Mouse (Mus musculus): Measurements from ENCODE around the gene Elmo1. TPM values are rescaled to one million over a fixed set of nuclear protein-coding genes. Genes with fewer than 3 reads are reported as not detected.

Gene Elmo1
- polyA plus RNA-seq, 1 experiment = 16.1 TPM

DNA sequence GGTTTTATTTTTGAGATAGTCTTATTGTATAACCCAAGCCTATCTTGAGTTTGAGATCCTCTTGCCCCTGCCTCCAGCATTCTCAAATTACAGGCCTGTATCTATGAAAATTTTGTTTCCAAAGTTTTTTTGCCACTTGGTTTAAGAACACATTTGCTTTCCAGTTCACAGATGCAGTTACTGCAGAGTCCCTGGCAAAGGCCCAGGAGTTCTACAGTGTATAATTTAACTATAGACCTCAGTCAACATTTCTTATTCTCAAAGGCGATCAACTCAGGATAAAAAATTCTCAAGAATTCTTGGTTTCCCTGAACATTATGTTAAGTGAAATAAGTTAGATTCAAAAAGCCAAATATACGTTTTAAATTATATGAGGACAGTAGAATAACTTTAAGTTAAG, 115.3 kb downstream of the Elmo1 start:
- H3K9me3 ChIP-seq (replicated peaks; ENCODE audit: control insufficient read depth, insufficient read depth, low read length, poor library complexity, severe bottlenecking) = no peaks in the 10 kb centered on the region
- H3K36me3 ChIP-seq (ENCODE audit: control insufficient read depth, insufficient read depth, low read length, poor library complexity, severe bottlenecking) = no peaks in the 10 kb centered on the region
- TF ChIP-seq EP300 (IDR thresholded peaks at IDR 0.05; ENCODE audit: insufficient read depth, low read depth, low read length) (no peak), POLR2A (IDR thresholded peaks at IDR 0.05; ENCODE audit: insufficient read depth, low read length) (no peak), CTCF (IDR thresholded peaks at IDR 0.05; ENCODE audit: low read depth, low read length) (no peak)
- no peak overlapping the region for H3K4me3 ChIP-seq (ENCODE audit: low read depth, low read length)
- H3K4me1 ChIP-seq (ENCODE audit: control insufficient read depth, insufficient read depth, low read length) = no peaks in the 10 kb centered on the region
- H3K27me3 ChIP-seq (ENCODE audit: control insufficient read depth, insufficient read depth, low read length, poor library complexity, severe bottlenecking) = no peaks in the 10 kb centered on the region
- H3K27ac ChIP-seq (ENCODE audit: insufficient read depth, low read length) = no peak overlapping the region
- H3K9ac ChIP-seq (ENCODE audit: low read depth, poor library complexity, severe bottlenecking) = no peak overlapping the region

DNA sequence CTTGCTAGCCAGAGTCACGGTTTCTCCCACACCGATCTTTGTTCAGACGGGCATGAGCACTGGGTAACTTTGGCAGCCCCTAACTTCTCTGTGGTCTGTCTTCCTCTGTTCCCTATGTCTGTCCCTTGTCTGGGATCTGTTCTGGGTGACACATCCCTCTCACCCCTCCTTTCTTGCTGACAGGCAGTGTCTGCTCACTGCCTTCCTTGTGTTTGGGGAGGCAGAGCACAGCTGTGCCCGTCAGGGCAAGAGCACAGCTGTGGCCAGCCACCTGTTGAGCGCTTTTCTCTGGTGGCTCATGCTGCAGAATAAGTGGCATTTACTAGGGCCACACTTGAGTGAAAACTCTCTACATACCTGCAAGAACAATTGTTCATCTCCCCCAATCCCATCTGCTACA, 116.7 kb downstream of the Elmo1 start:
- H3K9me3 ChIP-seq (replicated peaks; ENCODE audit: control insufficient read depth, insufficient read depth, low read length, poor library complexity, severe bottlenecking) = no peaks in the 10 kb centered on the region
- H3K36me3 ChIP-seq (ENCODE audit: control insufficient read depth, insufficient read depth, low read length, poor library complexity, severe bottlenecking) = no peaks in the 10 kb centered on the region
- H3K27me3 ChIP-seq (ENCODE audit: control insufficient read depth, insufficient read depth, low read length, poor library complexity, severe bottlenecking) = no peaks in the 10 kb centered on the region
- no peak overlapping the region for H3K27ac ChIP-seq (ENCODE audit: insufficient read depth, low read length)
- no peak for TF ChIP-seq CTCF (IDR thresholded peaks at IDR 0.05; ENCODE audit: low read depth, low read length)
- TF ChIP-seq EP300 (IDR thresholded peaks at IDR 0.05; ENCODE audit: insufficient read depth, low read depth, low read length) = no peak
- TF ChIP-seq POLR2A (IDR thresholded peaks at IDR 0.05; ENCODE audit: insufficient read depth, low read length) = no peak
- H3K4me3 ChIP-seq (ENCODE audit: low read depth, low read length) = no peak overlapping the region
- H3K9ac ChIP-seq (ENCODE audit: low read depth, poor library complexity, severe bottlenecking) = no peak overlapping the region
- no peaks in the 10 kb centered on the region for H3K4me1 ChIP-seq (ENCODE audit: control insufficient read depth, insufficient read depth, low read length)

GRCm38 (mm10) chr13:20207950-20208642, 117.7 kb downstream of the Elmo1 start:
- no peaks in the 10 kb centered on the region for H3K9me3 ChIP-seq (replicated peaks; ENCODE audit: control insufficient read depth, insufficient read depth, low read length, poor library complexity, severe bottlenecking)

DNA sequence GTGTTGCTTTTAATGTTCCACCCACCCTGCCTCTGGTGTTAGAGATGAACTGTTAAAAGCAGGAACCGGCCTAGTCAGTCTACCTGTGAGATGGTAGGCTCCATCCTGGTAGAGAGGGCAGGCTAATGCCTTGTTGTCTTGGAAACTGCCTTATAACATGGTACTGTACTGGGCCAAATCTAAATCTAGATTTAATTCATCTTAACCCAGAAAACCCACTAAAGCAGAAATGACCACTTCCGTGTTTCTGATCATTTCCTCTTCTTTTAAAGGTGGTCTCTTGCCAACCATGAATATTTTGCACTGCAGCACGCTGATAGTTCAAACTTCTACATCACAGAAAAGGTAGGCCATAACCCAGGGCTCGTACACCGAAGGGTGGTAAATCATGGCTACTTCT, 118.5 kb downstream of the Elmo1 start:
- Histone ChIP-seq H3K4me3 (ENCODE audit: low read depth, low read length) (no peak overlapping the region), H3K36me3 (ENCODE audit: control insufficient read depth, insufficient read depth, low read length, poor library complexity, severe bottlenecking) (no peaks in the 10 kb centered on the region), H3K27me3 (ENCODE audit: control insufficient read depth, insufficient read depth, low read length, poor library complexity, severe bottlenecking) (no peaks in the 10 kb centered on the region), H3K9me3 (replicated peaks; ENCODE audit: control insufficient read depth, insufficient read depth, low read length, poor library complexity, severe bottlenecking) (no peaks in the 10 kb centered on the region), H3K9ac (ENCODE audit: low read depth, poor library complexity, severe bottlenecking) (no peak overlapping the region), H3K4me1 (ENCODE audit: control insufficient read depth, insufficient read depth, low read length) (no peaks in the 10 kb centered on the region), H3K27ac (ENCODE audit: insufficient read depth, low read length) (no peak overlapping the region)
- TF ChIP-seq POLR2A (IDR thresholded peaks at IDR 0.05; ENCODE audit: insufficient read depth, low read length) (no peak), CTCF (IDR thresholded peaks at IDR 0.05; ENCODE audit: low read depth, low read length) (no peak), EP300 (IDR thresholded peaks at IDR 0.05; ENCODE audit: insufficient read depth, low read depth, low read length) (no peak)

More at GRCm38 (mm10) chr13:20207950-20208642, 117.7 kb downstream of the Elmo1 start:
- Histone ChIP-seq H3K4me1 (ENCODE audit: control insufficient read depth, insufficient read depth, low read length) (no peaks in the 10 kb centered on the region), H3K4me3 (ENCODE audit: low read depth, low read length) (no peak overlapping the region), H3K27me3 (ENCODE audit: control insufficient read depth, insufficient read depth, low read length, poor library complexity, severe bottlenecking) (no peaks in the 10 kb centered on the region), H3K36me3 (ENCODE audit: control insufficient read depth, insufficient read depth, low read length, poor library complexity, severe bottlenecking) (no peaks in the 10 kb centered on the region), H3K9ac (ENCODE audit: low read depth, poor library complexity, severe bottlenecking) (no peak overlapping the region), H3K27ac (ENCODE audit: insufficient read depth, low read length) (no peak overlapping the region)
- TF ChIP-seq POLR2A (IDR thresholded peaks at IDR 0.05; ENCODE audit: insufficient read depth, low read length) = no peak
- TF ChIP-seq EP300 (IDR thresholded peaks at IDR 0.05; ENCODE audit: insufficient read depth, low read depth, low read length) = no peak
- TF ChIP-seq CTCF (IDR thresholded peaks at IDR 0.05; ENCODE audit: low read depth, low read length) = no peak

GRCm38 (mm10) chr13:20211780-20212179, 121.4 kb downstream of the Elmo1 start:
- Histone ChIP-seq H3K9me3 (replicated peaks; ENCODE audit: control insufficient read depth, insufficient read depth, low read length, poor library complexity, severe bottlenecking) (no peaks in the 10 kb centered on the region), H3K9ac (ENCODE audit: low read depth, poor library complexity, severe bottlenecking) (no peak overlapping the region), H3K4me1 (ENCODE audit: control insufficient read depth, insufficient read depth, low read length) (no peaks in the 10 kb centered on the region), H3K27ac (ENCODE audit: insufficient read depth, low read length) (no peak overlapping the region), H3K27me3 (ENCODE audit: control insufficient read depth, insufficient read depth, low read length, poor library complexity, severe bottlenecking) (no peaks in the 10 kb centered on the region), H3K36me3 (ENCODE audit: control insufficient read depth, insufficient read depth, low read length, poor library complexity, severe bottlenecking) (no peaks in the 10 kb centered on the region), H3K4me3 (ENCODE audit: low read depth, low read length) (no peak overlapping the region)
- TF ChIP-seq CTCF (IDR thresholded peaks at IDR 0.05; ENCODE audit: low read depth, low read length) = no peak
- TF ChIP-seq POLR2A (IDR thresholded peaks at IDR 0.05; ENCODE audit: insufficient read depth, low read length) = no peak
- TF ChIP-seq EP300 (IDR thresholded peaks at IDR 0.05; ENCODE audit: insufficient read depth, low read depth, low read length) = no peak

- Histone ChIP-seq H3K9ac (ENCODE audit: low read depth, poor library complexity, severe bottlenecking) (no peak overlapping the region), H3K9me3 (replicated peaks; ENCODE audit: control insufficient read depth, insufficient read depth, low read length, poor library complexity, severe bottlenecking) (no peaks in the 10 kb centered on the region), H3K27ac (ENCODE audit: insufficient read depth, low read length) (no peak overlapping the region), H3K4me1 (ENCODE audit: control insufficient read depth, insufficient read depth, low read length) (no peaks in the 10 kb centered on the region), H3K27me3 (ENCODE audit: control insufficient read depth, insufficient read depth, low read length, poor library complexity, severe bottlenecking) (no peaks in the 10 kb centered on the region), H3K36me3 (ENCODE audit: control insufficient read depth, insufficient read depth, low read length, poor library complexity, severe bottlenecking) (no peaks in the 10 kb centered on the region), H3K4me3 (ENCODE audit: low read depth, low read length) (no peak overlapping the region)
- no peak for TF ChIP-seq CTCF (IDR thresholded peaks at IDR 0.05; ENCODE audit: low read depth, low read length)
- no peak for TF ChIP-seq EP300 (IDR thresholded peaks at IDR 0.05; ENCODE audit: insufficient read depth, low read depth, low read length)
- TF ChIP-seq POLR2A (IDR thresholded peaks at IDR 0.05; ENCODE audit: insufficient read depth, low read length) = no peak
Observed at GRCm38 (mm10) chr13:20212665-20213064, 122.3 kb downstream of the Elmo1 start.

All from ES-Bruce4 (cell line).